Mouse (Mus musculus) monocyte, adult 2 months (primary cell): ENCODE results near the gene Igfbp6.

Source experiments
- DNase-seq, 2 experiments: peaks; one replicate each; pipeline ENCODE4 v3.0.0; 2022; ENCODE audit warnings: low spot score in 2 of 2, low read depth in 1 of 2

Gene Igfbp6

DNA sequence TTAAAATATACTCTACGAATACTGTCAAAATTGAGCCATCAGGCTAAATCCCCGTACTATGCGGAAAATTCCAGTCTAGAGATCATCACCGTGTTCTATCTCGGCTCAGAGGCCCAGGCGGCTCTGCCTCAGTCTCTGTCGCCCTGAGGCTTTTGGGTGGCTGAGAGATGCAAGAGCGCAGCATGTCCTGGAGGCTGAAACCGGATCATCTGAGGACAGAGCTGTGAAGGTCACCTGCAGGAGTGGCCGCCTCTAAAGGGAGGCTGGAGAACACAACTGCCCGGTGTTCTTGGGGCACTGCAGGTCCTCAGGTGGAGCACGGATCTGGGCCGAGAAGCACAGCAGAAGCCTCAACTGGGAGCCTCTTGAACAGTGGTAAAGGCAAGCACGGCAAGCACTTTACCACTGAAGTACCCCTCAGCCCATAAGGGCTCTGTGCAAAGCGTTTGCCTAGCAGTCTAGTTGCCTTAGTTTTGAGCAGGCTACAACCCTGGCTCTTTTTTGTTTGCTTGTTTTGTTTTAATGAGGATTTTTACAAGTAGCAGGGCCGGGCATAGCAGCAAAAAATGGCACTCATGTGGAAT is 31.7 kb downstream of the Igfbp6 start:
- DNase-seq: no peak

DNA sequence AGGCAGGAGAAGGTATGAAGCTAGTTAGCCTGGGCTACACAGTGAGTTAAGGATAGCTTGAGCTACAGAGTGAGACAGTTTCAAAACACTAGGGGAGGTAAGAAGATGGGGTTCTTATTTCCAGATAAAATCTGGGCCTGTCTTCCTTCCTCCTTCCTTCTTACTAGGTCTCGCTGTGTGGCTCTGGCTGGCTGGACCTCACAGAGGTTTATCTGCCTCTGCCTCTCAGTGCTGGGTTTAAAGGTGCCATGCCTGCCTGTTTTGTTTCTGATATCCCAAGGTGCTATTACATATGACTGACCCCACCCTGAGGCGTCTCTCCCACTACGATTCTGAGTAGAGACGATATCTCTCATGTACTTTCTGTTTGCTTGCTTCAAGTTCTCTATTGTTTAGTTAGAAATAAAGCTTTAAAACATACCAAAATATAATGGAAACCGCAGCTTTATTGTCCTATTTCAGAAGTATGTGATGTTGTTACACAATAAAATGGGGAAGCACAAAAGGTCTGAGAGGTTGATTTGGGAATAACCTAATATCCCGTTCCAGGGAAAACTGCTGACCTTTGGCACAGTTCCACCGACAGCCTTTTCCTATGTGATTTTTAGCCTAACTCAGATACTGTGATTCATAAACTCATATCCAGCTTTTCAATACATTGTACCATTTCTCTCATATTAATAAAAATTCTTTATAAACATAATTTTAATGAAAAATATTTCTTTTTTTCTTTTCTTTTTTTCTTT is 32.6 kb downstream of the Igfbp6 start:
- DNase-seq: no peak

DNA sequence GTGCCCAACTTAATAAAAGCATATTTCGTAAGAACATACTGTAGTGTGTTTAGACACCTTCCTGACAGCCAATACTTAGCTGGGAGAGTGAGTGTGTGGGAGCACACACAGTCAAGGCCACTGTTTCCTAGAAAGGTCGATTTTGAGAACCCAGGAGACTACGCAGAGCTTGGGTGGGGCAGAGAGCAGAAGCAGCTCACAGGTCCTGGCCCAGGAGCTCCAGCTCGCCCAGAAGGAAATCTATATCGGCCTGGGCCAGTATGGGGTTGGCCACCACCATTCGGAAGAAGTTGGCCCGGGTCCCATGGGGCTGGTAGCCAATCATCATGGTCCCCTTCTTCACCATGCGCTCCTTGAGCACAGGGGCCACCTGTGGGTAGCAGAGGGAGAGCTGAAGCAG is 33.3 kb downstream of the Igfbp6 start:
- no peak for DNase-seq

DNA sequence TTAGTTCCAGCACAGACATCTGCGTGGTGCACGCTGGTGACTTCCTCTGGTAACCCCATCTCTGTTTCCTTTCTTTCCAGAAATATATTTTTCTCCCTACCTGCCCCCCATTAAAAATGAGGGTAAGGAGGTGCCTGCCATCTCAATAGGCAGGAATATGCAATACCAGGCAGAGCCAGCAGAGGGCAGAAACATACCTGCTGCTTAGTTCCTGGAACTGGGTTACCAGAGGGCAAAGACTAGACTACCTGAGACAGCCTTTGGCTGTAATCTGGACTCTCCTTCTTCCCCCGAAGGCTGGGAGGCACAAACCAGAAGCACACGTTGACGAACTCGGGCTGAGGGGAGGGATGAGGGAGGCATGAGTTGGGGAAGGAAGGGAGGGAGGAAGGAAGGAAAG is 34.1 kb downstream of the Igfbp6 start:
- peak; percentile 17 to 68 for DNase-seq

DNA sequence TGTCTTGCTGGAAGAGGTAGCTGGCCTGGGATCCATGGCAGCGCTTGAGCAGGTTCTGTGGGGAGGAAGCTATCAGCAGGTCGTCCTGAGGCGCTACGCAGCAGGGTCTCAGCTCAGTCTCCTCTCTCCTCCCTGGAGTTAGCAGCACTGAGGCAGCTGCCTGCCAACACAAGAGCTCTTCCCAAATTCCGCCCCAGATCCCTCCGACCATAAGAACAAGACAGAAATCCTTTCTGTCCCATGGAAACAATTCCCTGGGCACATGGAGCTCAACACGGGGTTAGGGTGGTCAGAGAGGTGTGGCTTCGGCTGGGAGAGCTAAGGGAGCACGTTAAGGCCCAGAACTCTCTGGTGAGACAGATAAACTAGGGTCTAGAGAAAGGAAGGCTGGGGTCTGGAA is 34.9 kb downstream of the Igfbp6 start:
- no peak for DNase-seq

DNA sequence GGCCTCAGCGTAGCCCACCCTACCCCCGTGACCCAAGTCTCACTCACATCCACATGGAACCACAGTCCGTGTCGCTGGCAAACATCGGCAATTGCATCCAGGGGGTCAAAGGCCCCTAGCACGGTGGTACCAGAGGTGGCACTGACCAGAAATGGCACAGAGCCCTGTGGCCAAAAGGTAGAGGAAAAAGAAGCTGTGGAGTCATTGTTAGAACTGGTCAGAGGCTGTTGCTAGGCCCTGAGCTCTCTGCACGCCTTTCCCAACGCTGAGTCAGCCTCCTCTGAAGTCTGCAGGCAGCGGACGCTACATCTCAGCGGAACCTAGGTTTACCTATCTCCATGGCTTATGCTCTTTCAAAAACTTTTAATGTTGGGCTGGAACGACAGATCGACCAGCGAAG is 35.8 kb downstream of the Igfbp6 start:
- DNase-seq: no peak

DNA sequence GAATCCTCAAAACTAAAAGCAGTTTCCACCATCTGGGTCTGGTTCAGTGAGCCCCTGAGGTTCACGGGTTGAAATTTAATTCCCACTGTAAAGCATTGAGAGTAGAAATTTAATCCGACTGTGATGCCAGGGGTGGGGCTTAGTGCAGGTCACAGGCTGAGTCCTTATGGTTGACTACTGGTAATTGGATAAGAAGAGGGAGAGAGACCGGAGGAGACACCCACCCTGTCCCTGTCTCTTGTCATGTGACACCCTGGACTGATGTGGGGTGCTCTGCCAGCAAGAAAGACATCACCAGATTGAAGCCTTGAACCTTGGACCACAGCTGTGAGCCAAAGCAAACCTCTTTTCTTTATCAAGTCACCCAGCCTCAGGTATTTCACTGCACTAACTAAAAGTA is 38.9 kb downstream of the Igfbp6 start:
- DNase-seq: no peak

DNA sequence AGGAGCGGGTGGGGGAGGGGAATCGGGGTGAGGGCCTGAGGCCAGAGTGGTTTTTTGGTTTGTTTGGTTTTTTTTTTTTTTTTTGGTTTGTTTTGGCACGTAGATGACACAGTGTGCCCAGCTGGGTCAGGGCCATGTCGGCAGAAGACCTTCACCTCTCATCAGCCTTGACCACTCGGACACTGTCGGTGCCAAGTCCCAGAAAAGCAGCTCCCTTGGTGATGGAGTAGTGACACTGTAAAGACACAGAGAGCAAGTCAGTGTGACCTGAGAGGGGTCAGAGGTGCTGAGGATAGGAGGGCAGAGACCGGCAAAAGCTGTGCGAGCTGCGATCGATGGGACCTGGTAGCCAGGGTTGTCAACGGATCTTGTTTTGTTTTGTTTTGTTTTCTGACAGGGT is 42.1 kb downstream of the Igfbp6 start:
- DNase-seq: no peak

DNA sequence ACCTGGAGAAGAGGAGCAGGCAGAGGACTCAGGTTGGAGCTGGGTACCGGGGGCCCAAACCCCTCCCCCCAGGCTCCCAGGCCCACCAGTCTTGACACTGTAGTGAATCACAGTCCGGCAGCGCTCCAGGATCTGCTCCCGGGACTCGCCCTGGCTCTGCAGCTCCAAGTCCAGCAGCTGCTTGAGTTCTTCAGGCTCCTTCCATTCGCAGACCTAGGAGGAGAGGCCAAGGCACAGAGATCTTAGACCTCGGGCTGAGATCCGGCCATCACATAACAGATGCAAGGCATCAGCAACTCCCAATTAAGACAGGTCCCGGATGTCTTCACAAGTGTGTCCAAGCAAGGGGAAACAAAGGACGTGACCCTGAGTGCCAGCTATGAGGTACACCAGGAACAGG is 43.9 kb downstream of the Igfbp6 start:
- no peak for DNase-seq

DNA sequence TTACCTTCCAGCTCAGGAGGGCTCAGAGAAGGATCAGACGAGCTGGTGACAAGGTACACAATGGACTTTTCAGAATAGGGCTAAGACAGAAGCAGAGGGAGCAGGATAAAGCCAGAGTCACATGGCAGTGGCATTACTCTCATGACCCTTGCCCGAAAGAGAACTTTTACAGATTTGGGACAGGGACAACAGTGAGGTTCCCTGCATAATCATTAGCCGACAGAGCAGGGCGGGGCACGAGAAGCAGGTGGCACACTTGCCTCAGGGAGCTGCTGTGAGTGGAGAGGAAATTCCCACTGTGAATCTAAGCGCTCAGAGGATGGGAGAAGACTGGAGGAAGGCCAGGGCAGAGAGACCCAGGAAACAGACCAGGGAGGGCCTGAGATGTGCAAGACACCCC is 44.7 kb downstream of the Igfbp6 start:
- no peak for DNase-seq

DNA sequence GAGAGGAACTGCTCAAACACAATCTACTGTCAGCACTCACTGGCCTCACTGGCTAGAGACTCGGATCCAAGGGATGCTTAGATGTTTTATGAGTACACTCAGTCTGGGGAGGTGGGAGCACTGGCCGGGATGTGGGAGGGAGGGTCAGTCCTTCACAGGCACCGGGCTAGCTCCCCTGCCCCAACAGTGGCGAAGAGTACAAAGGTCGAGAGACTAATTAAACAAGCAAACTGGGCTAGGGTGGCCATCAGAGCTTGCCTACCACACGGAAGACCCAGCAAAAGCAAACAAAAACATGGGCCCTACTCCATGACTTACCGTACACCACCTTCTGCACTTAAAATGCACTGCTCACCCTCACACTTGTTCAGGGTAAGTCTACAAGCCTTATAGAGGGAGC is 47.5 kb downstream of the Igfbp6 start:
- no peak for DNase-seq

DNA sequence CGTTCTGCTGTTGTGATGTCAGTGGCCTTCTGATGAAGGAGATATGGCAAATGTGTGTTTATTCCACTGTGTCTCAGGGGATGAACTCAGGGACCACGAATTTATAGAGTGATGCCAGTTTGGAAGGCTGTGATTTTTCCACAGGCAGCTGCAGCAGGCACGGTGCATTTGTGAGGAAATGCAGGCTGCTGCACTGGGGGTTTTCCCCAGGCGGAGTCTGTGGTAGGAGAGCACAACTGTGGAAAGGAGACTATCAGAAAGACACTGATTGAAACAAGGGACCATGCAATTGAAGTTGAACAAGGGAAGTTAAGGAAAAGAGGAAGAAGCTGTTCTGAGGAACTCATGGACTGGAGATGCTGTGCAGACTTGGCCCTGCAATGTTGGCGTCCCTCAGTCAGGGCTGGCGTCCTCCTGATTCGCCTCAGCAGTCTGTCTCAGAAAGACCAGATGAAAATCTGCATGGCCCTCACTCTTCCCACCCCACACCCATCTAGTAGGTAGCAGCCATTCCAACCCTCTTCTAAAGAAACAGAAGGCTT is 48.2 kb downstream of the Igfbp6 start:
- no peak for DNase-seq

DNA sequence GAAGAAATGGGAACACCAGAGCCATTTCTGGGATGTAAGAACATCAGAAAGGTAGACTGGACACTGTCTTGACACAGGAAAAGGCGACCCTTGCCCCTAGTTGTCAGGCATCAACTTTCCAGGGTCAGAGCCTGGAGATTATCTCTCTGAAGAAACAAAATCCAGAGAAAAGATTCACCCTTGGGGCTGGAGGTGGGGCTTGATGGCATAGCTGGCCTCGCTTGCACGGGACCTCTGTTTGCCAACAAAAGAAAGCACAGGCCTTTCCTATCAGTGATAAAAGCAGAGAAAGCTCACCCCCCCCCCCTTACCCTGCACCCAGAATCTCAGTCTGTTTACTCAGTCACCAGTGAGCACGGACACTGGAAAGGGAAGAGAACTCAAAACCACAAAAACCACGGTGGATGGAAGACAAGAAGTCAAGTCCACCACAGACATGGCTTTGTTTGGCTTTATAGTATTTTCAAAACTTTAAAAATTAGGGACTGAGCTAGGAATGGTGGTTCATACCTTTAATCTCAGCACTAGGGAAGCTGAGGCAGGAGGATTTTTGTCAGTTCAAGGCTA is 48.7 kb downstream of the Igfbp6 start:
- no peak for DNase-seq

DNA sequence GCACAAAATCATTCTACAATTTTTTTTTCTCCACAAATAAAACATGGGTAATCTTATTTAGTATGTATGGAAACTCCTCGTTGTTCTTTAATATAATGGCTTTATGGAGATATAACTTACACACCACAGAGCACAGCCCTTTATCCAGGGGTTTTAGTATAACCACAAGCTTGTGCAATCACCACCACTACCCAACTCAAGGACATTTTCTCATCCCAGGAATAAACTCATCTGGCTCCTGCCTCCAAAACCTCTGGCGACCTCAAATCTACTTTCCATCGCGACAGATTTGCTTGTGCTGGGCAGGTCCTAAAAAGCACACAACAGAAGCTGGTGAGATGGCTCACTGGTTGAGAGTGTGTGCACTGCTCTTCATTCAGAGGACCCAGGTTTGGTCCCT is 49.5 kb downstream of the Igfbp6 start:
- DNase-seq: no peak

DNA sequence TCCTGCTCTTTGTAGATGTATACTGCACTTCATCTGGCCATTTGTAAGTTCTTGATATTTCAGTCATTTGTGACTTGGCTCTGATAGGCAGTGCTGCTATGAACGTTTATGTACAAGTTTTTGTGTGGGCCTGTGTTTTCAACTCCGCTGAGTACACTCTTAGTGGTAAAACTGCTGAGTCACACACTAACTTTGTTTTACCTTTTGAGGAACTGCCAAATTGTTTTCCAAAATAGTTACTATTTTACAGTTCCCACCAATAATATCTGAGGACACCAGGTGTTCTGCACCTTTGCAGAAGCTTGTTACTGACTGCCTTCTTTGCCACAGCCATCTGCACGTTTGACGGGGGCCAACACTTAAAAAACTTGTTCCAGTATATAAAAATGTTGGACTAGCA is 50.3 kb downstream of the Igfbp6 start:
- DNase-seq: no peak

DNA sequence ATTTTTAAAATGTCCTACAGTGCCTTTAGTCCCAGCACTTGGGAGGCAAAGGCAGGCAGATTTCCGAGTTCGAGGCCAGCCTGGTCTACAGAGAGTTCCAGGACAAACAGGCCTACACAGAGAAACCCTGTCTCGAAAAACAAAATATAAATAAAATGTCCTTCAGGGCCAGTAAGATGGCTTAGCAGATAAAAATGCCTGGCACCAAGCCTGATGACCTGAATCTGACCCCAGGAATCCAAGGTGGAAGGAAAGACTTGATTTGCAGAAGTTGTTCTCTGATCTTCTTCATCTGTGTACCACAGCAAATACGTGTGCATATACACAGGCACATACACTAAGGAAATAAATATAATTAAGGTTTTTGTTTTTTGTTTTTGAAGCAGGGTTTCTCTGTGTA is 51.2 kb downstream of the Igfbp6 start:
- no peak for DNase-seq

DNA sequence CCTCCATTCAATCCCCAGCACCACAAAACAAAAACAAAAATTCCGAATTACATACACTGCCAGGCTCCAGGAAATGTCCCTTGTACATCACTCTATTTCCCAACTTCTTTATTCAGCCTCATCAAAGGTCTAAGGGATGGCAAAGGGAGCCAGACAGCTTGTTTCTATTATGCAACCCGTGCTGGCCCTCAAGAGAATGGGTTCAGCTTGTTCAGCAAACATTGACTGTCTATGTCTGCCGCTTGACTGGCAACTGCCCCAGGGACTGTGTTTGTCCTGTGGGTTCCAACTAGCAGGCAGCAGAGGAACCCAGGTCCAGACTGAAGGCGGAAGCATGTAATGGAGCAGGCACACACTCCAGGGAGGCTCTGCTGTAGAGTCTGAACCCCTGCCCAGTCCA is 54.7 kb downstream of the Igfbp6 start:
- DNase-seq: no peak
